Mouse (Mus musculus) midbrain, embryonic 12.5 days (tissue): ENCODE measurements around the gene Dgki. TPM values are rescaled to one million over a fixed set of nuclear protein-coding genes. Genes with fewer than 3 reads are reported as not detected.

Source experiments
- ATAC-seq: fragments of 200-750 bp; cut with Nextera tagmentation; 2 replicates; pipeline ENCODE4 v1.8.0; 2017; ENCODE audit warnings: low read depth, moderate TSS enrichment, moderate library complexity; ENCODE audit not compliant: low FRiP score
- H3K27ac ChIP-seq: fragments of 300-500 bp; sonication (generic); replicated peaks from 2 replicates; pipeline ENCODE4 v1.5.1; 2016; ENCODE audit warnings: mild to moderate bottlenecking
- H3K27me3 ChIP-seq: fragments of 300-500 bp; sonication (generic); 2 replicates; pipeline ENCODE4 v1.6.1; 2016; ENCODE audit warnings: mild to moderate bottlenecking
- H3K36me3 ChIP-seq: fragments of 300-500 bp; sonication (generic); 2 replicates; pipeline ENCODE4 v1.6.1; 2016
- H3K4me1 ChIP-seq: fragments of 300-500 bp; sonication (generic); 2 replicates; pipeline ENCODE4 v1.6.1; 2016
- H3K4me2 ChIP-seq: fragments of 300-500 bp; sonication (generic); replicated peaks from 2 replicates; pipeline ENCODE4 v1.6.1; 2016; ENCODE audit warnings: mild to moderate bottlenecking, moderate library complexity
- H3K4me3 ChIP-seq: fragments of 300-500 bp; sonication (generic); 2 replicates; pipeline ENCODE4 v1.5.1; 2016; ENCODE audit warnings: mild to moderate bottlenecking
- H3K9ac ChIP-seq: fragments of 300-500 bp; sonication (generic); replicated peaks from 2 replicates; pipeline ENCODE4 v1.6.1; 2016; ENCODE audit warnings: mild to moderate bottlenecking, moderate library complexity
- H3K9me3 ChIP-seq: fragments of 300-500 bp; sonication (generic); 2 replicates; pipeline ENCODE4 v1.6.1; 2016; ENCODE audit warnings: mild to moderate bottlenecking
- WGBS: fragments of 180-500 bp; shearing (Covaris S2); methylation state at CpG from one replicate; pipeline ENCODE4 v1.1.7; 2016; 5-methylcytosine and 5-hydroxymethylcytosine counted together
- polyA plus RNA-seq: library from polyadenylated mRNA; unstranded; fragments of >200 nt; fragmentation: Nextera tagmentation; extraction: Ambion mirVana; gene quantifications from 2 replicates; pipeline ENCODE4 v1.2.1, GENCODE M21; 2016

Gene Dgki
- polyA plus RNA-seq, 1 experiment from 2014 or later: 4.3 TPM

GRCm38 (mm10) chr6:37069836-37070600 lies 230.0 kb downstream of the Dgki start:
- ATAC-seq: no peak

GRCm38 (mm10) chr6:37068737-37069136 lies 231.2 kb downstream of the Dgki start:
- WGBS: 85% methylated on average over 6 of the region's 6 CpGs
- ATAC-seq: no peak
- H3K27ac ChIP-seq: no peak overlapping the region
- no peaks in the 10 kb centered on the region for H3K36me3 ChIP-seq
- H3K4me2 ChIP-seq: no peak overlapping the region
- H3K27me3 ChIP-seq: no peaks in the 10 kb centered on the region
- no peak overlapping the region for H3K9ac ChIP-seq
- no peaks in the 10 kb centered on the region for H3K9me3 ChIP-seq
- H3K4me1 ChIP-seq: 0 out of 2 replicates have a peak, but pooled peaks cover 8% of the 10 kb centered on the region
- H3K4me3 ChIP-seq: no peak overlapping the region

More at GRCm38 (mm10) chr6:37069836-37070600, 230.0 kb downstream of the Dgki start:
- H3K27ac ChIP-seq: 0 out of 2 replicates have a peak overlapping the region, but pooled peaks have one; percentile 8
- WGBS: 69% methylated on average over 14 of the region's 14 CpGs
- no peaks in the 10 kb centered on the region for H3K36me3 ChIP-seq
- H3K4me2 ChIP-seq: no peak overlapping the region
- no peaks in the 10 kb centered on the region for H3K9me3 ChIP-seq
- H3K27me3 ChIP-seq: no peaks in the 10 kb centered on the region
- H3K4me3 ChIP-seq: no peak overlapping the region
- H3K9ac ChIP-seq: no peak overlapping the region
- H3K4me1 ChIP-seq: 0 out of 2 replicates have a peak, but pooled peaks cover 8% of the 10 kb centered on the region

DNA sequence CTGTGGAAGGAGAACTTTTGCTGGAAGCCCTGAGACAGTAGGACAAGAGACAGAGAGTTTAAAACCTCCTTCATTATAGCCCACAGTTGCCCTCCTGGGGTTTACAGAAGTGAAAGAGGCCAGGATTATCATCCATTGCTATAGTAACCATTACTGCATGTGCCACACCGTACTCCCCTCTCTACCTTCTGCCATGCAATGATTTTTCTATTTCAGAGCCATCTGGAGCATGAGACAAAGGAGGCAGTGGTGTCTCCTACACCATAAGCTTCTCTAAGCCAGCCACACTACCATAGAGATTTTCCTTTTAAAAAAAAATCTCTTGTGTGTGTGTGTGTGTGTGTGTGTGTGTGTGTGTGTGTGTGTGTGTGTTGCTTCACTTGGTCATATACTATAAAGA lies 232.6 kb downstream of the Dgki start:
- ATAC-seq: no peak
- no peak overlapping the region for H3K4me2 ChIP-seq
- H3K4me1 ChIP-seq: peaks cover 8% of the 10 kb centered on the region; the same call in 1 of the 2 replicates
- no peaks in the 10 kb centered on the region for H3K36me3 ChIP-seq
- no peak overlapping the region for H3K4me3 ChIP-seq
- 65% methylated on average over 1 of the region's 1 CpGs for WGBS
- no peak overlapping the region for H3K27ac ChIP-seq
- H3K9ac ChIP-seq: no peak overlapping the region
- H3K27me3 ChIP-seq: no peaks in the 10 kb centered on the region
- no peaks in the 10 kb centered on the region for H3K9me3 ChIP-seq

DNA sequence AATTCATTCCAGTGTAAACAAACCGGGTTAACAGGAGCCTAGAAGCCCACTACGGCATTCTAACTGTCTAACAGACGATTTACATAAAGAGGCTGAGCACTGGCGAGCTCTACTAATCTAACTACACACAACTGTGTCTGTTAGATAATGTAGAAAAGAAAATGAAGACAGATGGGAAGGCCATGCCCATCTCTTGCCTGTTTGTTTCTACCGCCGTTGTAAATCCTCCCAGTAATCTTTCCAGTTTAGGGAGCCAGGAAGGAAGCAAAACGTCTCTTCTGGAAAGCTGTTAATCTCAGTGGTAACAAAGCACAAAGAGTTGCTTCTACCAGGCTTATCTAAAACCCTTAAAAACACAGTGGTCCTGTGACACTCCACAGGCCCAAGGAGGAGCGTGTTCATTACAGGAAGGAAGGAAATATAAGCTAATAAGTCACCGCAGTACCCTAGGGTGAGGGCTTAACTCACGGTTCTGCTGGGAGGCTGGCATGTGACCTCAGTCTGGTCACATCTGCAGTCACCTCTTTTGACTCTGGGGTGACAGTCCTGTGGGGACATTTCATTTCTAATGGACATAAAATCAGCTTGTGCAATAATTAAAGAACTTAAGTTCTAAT lies 235.7 kb downstream of the Dgki start:
- no peak overlapping the region for H3K4me3 ChIP-seq

GRCm38 (mm10) chr6:37063266-37063665 lies 236.7 kb downstream of the Dgki start:
- no peaks in the 10 kb centered on the region for H3K9me3 ChIP-seq
- no peak overlapping the region for H3K9ac ChIP-seq
- no peaks in the 10 kb centered on the region; the same call in 1 of the 2 replicates for H3K4me1 ChIP-seq
- no peak for ATAC-seq
- no peaks in the 10 kb centered on the region for H3K36me3 ChIP-seq
- H3K27ac ChIP-seq: 0 out of 2 replicates have a peak overlapping the region, but pooled peaks have one; percentile 30
- no peak overlapping the region for H3K4me2 ChIP-seq
- no peaks in the 10 kb centered on the region for H3K27me3 ChIP-seq
- H3K4me3 ChIP-seq: no peak overlapping the region
- 94% methylated on average over 7 of the region's 7 CpGs for WGBS

More for the DNA sequence above, 235.7 kb downstream of the Dgki start:
- Histone ChIP-seq H3K4me1 (no peaks in the 10 kb centered on the region; the same call in 1 of the 2 replicates), H3K9ac (no peak overlapping the region), H3K36me3 (no peaks in the 10 kb centered on the region), H3K9me3 (no peaks in the 10 kb centered on the region), H3K27ac (peak overlapping the region; percentile 30; the same call in 1 of the 2 replicates), H3K4me2 (no peak overlapping the region), H3K27me3 (no peaks in the 10 kb centered on the region)
- WGBS: 55% methylated on average over 10 of the region's 10 CpGs
- no peak for ATAC-seq

DNA sequence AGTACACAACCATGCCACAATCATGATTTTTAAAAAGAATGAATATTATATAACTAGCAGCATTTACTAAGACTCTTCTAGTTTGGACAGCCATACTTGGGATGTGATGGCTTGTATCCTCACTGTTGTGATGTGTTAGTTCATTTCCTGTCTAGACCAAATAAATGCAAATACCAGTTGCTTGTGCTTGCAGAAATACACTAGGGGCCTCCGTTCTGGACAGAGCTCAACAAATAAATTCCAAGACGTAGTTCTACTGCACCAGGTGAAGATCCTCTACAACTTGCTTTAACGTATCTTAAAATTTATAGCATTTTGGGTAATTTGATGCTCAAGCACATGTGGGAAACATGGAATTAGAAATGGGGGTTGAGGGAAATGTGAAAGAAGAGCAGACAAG lies 239.9 kb downstream of the Dgki start:
- no peaks in the 10 kb centered on the region; the same call in 1 of the 2 replicates for H3K4me1 ChIP-seq
- H3K9ac ChIP-seq: no peak overlapping the region
- no peak overlapping the region for H3K4me3 ChIP-seq
- H3K4me2 ChIP-seq: no peak overlapping the region
- H3K36me3 ChIP-seq: no peaks in the 10 kb centered on the region
- ATAC-seq: no peak
- H3K9me3 ChIP-seq: no peaks in the 10 kb centered on the region
- no peak overlapping the region for H3K27ac ChIP-seq
- 93% methylated on average over 3 of the region's 3 CpGs for WGBS
- no peaks in the 10 kb centered on the region for H3K27me3 ChIP-seq

GRCm38 (mm10) chr6:37057957-37058356 lies 242.0 kb downstream of the Dgki start:
- Histone ChIP-seq H3K9me3 (no peaks in the 10 kb centered on the region), H3K27me3 (no peaks in the 10 kb centered on the region), H3K4me2 (no peak overlapping the region), H3K4me1 (no peaks in the 10 kb centered on the region), H3K9ac (no peak overlapping the region), H3K4me3 (no peak overlapping the region), H3K36me3 (no peaks in the 10 kb centered on the region), H3K27ac (no peak overlapping the region)
- no peak for ATAC-seq
- 92% methylated on average over 9 of the region's 9 CpGs for WGBS

DNA sequence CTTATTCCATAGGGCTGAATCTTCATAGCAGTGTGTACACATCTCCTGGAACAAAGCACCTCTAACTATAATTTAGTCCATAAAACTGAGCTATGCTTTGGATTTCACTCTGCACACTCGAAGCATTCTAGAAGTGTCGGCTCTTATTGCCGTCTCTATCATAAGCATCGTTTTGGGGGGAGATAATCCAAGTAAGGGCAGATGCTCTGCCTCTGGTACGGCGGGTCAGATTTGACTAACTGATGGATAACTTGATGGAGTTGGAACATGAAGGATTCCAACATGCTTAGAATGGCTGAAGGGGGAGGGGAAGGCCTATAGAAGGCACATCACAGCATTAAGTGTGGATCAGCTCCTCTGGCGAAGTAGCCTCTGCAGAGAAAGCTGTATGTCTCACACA lies 242.4 kb downstream of the Dgki start:
- H3K36me3 ChIP-seq: no peaks in the 10 kb centered on the region
- H3K9me3 ChIP-seq: no peaks in the 10 kb centered on the region
- no peak overlapping the region for H3K27ac ChIP-seq
- no peak overlapping the region for H3K9ac ChIP-seq
- ATAC-seq: no peak
- H3K4me2 ChIP-seq: no peak overlapping the region
- 93% methylated on average over 7 of the region's 7 CpGs for WGBS
- no peaks in the 10 kb centered on the region for H3K27me3 ChIP-seq
- no peak overlapping the region for H3K4me3 ChIP-seq
- no peaks in the 10 kb centered on the region for H3K4me1 ChIP-seq

GRCm38 (mm10) chr6:37055634-37056033 lies 244.3 kb downstream of the Dgki start:
- 99% methylated on average over 3 of the region's 3 CpGs for WGBS
- Histone ChIP-seq H3K27me3 (no peaks in the 10 kb centered on the region), H3K4me1 (peaks cover 4% of the 10 kb centered on the region; the same call in 1 of the 2 replicates), H3K9ac (no peak overlapping the region), H3K27ac (no peak overlapping the region), H3K4me3 (no peak overlapping the region), H3K9me3 (no peaks in the 10 kb centered on the region), H3K36me3 (no peaks in the 10 kb centered on the region), H3K4me2 (no peak overlapping the region)
- ATAC-seq: no peak; the same call in 1 of the 2 replicates

GRCm38 (mm10) chr6:37055128-37055527 lies 244.9 kb downstream of the Dgki start:
- Histone ChIP-seq H3K4me1 (peaks cover 4% of the 10 kb centered on the region; the same call in 1 of the 2 replicates), H3K27ac (no peak overlapping the region), H3K9ac (no peak overlapping the region), H3K36me3 (no peaks in the 10 kb centered on the region), H3K4me3 (no peak overlapping the region), H3K9me3 (no peaks in the 10 kb centered on the region), H3K4me2 (no peak overlapping the region), H3K27me3 (no peaks in the 10 kb centered on the region)
- ATAC-seq: no peak
- 89% methylated on average over 5 of the region's 5 CpGs for WGBS

DNA sequence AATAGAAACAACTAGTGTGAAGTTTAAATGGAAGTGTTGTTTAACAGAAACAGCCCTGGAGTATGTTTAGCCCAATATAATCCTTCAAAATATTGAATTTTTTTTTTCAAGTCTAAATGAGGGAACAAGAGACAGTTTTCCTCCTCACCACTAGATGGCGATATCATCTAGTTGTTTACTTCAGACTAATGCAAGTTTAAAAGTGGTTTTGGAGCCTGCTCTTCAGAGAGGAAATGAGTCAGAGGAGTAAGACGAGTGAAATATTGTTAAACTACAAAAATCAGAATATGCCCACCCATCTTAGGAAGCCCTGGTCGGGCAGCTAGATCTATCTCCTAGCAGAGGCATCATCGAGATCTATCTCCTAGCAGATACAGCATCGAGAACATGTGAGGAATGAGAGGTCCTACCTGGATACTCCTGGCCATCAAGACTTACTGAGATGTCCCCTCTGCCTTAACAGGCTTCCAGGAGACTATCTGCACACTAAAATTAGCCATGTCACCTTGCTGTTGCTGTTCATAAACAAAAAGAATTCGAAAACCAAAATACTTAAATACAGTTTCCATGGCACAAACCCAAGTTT lies 245.5 kb downstream of the Dgki start:
- Histone ChIP-seq H3K36me3 (no peaks in the 10 kb centered on the region), H3K9me3 (no peaks in the 10 kb centered on the region), H3K27me3 (no peaks in the 10 kb centered on the region), H3K27ac (no peak overlapping the region), H3K9ac (no peak overlapping the region), H3K4me1 (peaks cover 4% of the 10 kb centered on the region; the same call in 1 of the 2 replicates), H3K4me2 (no peak overlapping the region), H3K4me3 (no peak overlapping the region)
- ATAC-seq: no peak
- WGBS: 53% methylated on average over 6 of the region's 6 CpGs

GRCm38 (mm10) chr6:37053411-37053810 lies 246.6 kb downstream of the Dgki start:
- Histone ChIP-seq H3K27ac (no peak overlapping the region), H3K27me3 (no peaks in the 10 kb centered on the region), H3K9me3 (no peaks in the 10 kb centered on the region), H3K9ac (no peak overlapping the region), H3K4me2 (no peak overlapping the region), H3K4me1 (peaks cover 4% of the 10 kb centered on the region; the same call in 1 of the 2 replicates), H3K36me3 (no peaks in the 10 kb centered on the region), H3K4me3 (no peak overlapping the region)
- 77% methylated on average over 2 of the region's 2 CpGs for WGBS
- no peak for ATAC-seq
